Mouse (Mus musculus) embryo, embryonic 11.5 days (tissue): ENCODE results near the gene Osbpl2.

Experiments
- DNase-seq: peaks from one replicate; pipeline ENCODE4 v3.0.0-alpha.2; 2012; ENCODE audit warnings: low read depth, low spot score

Gene Osbpl2

GRCm38 (mm10) chr2:180104659-180105377 is 14.3 kb upstream of the Osbpl2 start:
- no peak for DNase-seq

- no peak for DNase-seq
Observed at GRCm38 (mm10) chr2:180105441-180106190, 13.5 kb upstream of the Osbpl2 start.

GRCm38 (mm10) chr2:180107081-180107480 is 12.0 kb upstream of the Osbpl2 start:
- DNase-seq, result no peak

- DNase-seq, result no peak
Observed at GRCm38 (mm10) chr2:180108285-180108684, 10.8 kb upstream of the Osbpl2 start.

GRCm38 (mm10) chr2:180113909-180114890 is 4.9 kb upstream of the Osbpl2 start:
- no peak for DNase-seq

GRCm38 (mm10) chr2:180115279-180115678 is 3.8 kb upstream of the Osbpl2 start:
- no peak for DNase-seq

GRCm38 (mm10) chr2:180116081-180116493 is 3.0 kb upstream of the Osbpl2 start:
- DNase-seq, result no peak

GRCm38 (mm10) chr2:180116741-180117484 is 2.2 kb upstream of the Osbpl2 start:
- DNase-seq, result no peak

GRCm38 (mm10) chr2:180117485-180118194 is 1.5 kb upstream of the Osbpl2 start:
- DNase-seq, result no peak

- no peak for DNase-seq
Observed at GRCm38 (mm10) chr2:180119439-180120291, 559 bp downstream of the Osbpl2 start.

- no peak for DNase-seq
Observed at GRCm38 (mm10) chr2:180120292-180120761, 1.2 kb downstream of the Osbpl2 start.

GRCm38 (mm10) chr2:180124192-180124591 is 5.1 kb downstream of the Osbpl2 start:
- no peak for DNase-seq

- no peak for DNase-seq
Observed at GRCm38 (mm10) chr2:180126195-180126594, 7.1 kb downstream of the Osbpl2 start.

- DNase-seq, result no peak
Observed at GRCm38 (mm10) chr2:180127675-180128074, 8.6 kb downstream of the Osbpl2 start.

GRCm38 (mm10) chr2:180133231-180133630 is 14.1 kb downstream of the Osbpl2 start:
- no peak for DNase-seq

- no peak for DNase-seq
Observed at GRCm38 (mm10) chr2:180133911-180134310, 14.8 kb downstream of the Osbpl2 start.

GRCm38 (mm10) chr2:180135414-180135813 is 16.3 kb downstream of the Osbpl2 start:
- no peak for DNase-seq

- no peak for DNase-seq
Observed at GRCm38 (mm10) chr2:180146091-180146490, 27.0 kb downstream of the Osbpl2 start.

- DNase-seq, result no peak
Observed at GRCm38 (mm10) chr2:180147379-180147778, 28.3 kb downstream of the Osbpl2 start.
